Mouse (Mus musculus) lung, adult 2 months (tissue): ENCODE results near the gene Hhipl1. TPM values are rescaled to one million over a fixed set of nuclear protein-coding genes. Genes with fewer than 3 reads are reported as not detected.

Experiments used
- DNase-seq: peaks from one replicate; pipeline ENCODE4 v3.0.0; 2022
- H3K4me1 ChIP-seq: fragments of 200-500 bp; 2 replicates; pipeline ENCODE4 v1.6.1; 2011; ENCODE audit warnings: low read length; ENCODE audit not compliant: control insufficient read depth, insufficient read depth
- H3K4me3 ChIP-seq: fragments of 200-500 bp; replicated peaks from 2 replicates; pipeline ENCODE3; 2011; ENCODE audit warnings: low read depth, mild to moderate bottlenecking, control low read depth, low read length; ENCODE audit errors: extremely low read depth
- CTCF ChIP-seq: fragments of 200-500 bp; IDR thresholded peaks from 2 replicates; pipeline ENCODE4 v1.5.1; 2011; ENCODE audit warnings: mild to moderate bottlenecking, low read length, control low read depth; ENCODE audit not compliant: insufficient read depth
- POLR2A ChIP-seq: fragments of 200-500 bp; IDR thresholded peaks from 2 replicates; pipeline ENCODE4 v1.6.1; 2011; ENCODE audit warnings: low read depth, mild to moderate bottlenecking, control low read depth, low read length, borderline replicate concordance; ENCODE audit errors: extremely low read depth
- WGBS: fragments of 180-500 bp; shearing (Covaris S2); methylation state at CpG from one replicate; pipeline ENCODE4 v1.1.7; 2018; 5-methylcytosine and 5-hydroxymethylcytosine counted together
- polyA plus RNA-seq: library from polyadenylated mRNA; depleted of rRNA; stranded (reverse); fragments of >200 nt; gene quantifications from 2 replicates; pipeline ENCODE4 v1.2.3, GENCODE M21; 2012

Hhipl1 gene
- polyA plus RNA-seq, 1 experiment, result 1.3 TPM

DNA sequence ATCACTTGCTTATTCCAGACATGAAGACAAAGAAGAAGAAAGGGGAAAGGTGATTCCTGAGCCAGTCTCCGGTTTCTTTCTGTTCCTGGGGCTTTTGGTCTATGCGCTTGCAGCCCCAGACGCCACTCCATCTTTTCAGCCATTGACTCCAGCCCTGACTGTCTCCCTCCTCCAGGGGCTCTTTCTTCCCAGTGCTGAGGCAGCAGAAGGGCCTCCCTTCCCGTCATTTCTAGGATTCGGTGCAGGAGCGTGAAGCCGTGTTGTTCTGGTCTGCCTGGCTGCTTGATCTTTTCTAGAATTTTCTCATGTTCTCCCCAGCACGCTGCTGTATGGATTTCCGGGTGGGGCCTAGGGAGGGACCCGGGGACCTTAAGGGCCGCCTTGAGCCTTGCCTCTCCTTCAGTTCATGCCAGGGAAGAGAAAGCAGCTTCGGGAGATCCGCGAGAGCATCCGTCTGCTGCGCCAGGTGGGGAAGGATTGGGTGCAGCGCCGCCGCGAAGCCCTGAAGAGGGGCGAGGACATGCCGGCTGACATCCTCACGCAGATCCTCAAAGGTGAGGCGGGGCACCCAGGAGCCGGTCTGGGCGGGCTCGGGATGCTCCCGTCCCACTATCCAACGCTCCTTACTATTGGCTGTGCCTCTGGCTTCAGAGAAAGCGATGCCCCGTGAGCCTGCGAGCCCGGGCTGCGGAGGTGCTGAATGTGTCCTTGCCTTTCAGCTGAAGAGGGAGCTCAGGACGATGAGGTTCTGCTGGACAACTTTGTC lies 46.5 kb downstream of the Hhipl1 start:
- no peak overlapping the region for H3K4me3 ChIP-seq
- WGBS, result 18% methylated on average over 35 of the region's 35 CpGs
- no peak for DNase-seq
- H3K4me1 ChIP-seq, result no peaks in the 10 kb centered on the region
- no peak for TF ChIP-seq CTCF
- TF ChIP-seq POLR2A, result no peak

DNA sequence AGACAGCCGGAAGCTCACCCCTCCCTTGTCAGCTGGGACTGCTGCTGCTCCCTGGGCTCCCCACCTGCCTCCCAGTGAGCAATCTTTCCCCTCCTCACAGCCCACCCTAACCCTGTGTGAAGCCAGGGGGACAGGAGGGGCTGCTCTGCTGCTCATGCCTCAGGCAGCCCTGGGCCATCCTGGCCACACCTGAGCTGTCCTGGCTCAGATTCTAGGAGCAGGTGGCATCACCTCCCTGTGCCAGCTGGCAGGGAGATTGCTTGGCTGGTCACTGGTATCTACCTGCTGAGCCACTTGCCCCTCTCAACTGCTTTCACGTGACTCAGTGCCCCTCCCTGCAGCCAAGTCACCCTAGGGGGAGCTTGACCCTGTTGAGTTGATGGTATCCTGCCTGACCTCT lies 48.2 kb downstream of the Hhipl1 start:
- no peaks in the 10 kb centered on the region for H3K4me1 ChIP-seq
- TF ChIP-seq CTCF (no peak), POLR2A (no peak)
- H3K4me3 ChIP-seq, result no peak overlapping the region
- no peak for DNase-seq
- 77% methylated on average over 2 of the region's 2 CpGs for WGBS

DNA sequence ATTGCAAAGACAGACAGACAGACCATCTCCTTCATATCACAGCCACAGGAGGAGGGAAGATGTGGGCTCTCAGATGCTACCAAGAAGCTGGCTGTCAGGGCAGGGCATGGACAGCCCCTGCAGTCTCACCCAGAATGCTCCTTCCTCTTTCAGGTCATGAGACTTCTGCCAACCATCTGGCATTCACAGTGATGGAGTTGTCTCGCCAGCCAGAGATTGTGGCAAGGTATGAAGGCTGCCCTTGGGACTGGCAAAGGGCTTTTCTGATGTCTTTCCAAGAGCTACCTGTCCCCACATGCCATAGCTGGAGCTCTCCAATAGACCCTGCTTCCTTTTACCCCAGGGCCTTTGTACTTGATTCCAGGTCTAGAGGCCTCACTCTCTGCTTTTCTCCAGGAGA lies 49.2 kb downstream of the Hhipl1 start:
- no peak overlapping the region for H3K4me3 ChIP-seq
- no peak for DNase-seq
- WGBS, result 68% methylated on average over 1 of the region's 1 CpGs
- H3K4me1 ChIP-seq, result no peaks in the 10 kb centered on the region
- no peak for TF ChIP-seq POLR2A
- TF ChIP-seq CTCF, result no peak

DNA sequence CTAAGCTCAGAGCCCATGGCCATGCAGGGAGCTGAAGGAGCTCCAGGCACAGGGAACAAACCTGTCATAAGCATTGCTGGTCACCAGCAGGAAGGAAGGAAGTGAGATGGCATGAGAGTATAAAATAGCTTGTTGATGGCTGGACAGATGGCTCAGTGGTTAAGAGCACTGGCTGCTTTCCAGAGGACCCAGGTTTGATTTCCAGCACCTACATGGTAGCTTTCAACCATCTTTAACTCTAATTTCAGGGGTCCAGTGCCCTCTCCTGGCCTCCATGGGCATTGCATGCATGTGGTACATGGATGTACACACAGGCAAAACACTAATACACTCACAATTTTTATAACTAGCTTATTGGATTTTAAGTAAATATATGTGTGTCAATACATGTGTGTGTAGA lies 49.9 kb downstream of the Hhipl1 start:
- Histone ChIP-seq H3K4me1 (no peaks in the 10 kb centered on the region), H3K4me3 (no peak overlapping the region)
- no peak for DNase-seq
- no peak for TF ChIP-seq CTCF
- TF ChIP-seq POLR2A, result no peak

DNA sequence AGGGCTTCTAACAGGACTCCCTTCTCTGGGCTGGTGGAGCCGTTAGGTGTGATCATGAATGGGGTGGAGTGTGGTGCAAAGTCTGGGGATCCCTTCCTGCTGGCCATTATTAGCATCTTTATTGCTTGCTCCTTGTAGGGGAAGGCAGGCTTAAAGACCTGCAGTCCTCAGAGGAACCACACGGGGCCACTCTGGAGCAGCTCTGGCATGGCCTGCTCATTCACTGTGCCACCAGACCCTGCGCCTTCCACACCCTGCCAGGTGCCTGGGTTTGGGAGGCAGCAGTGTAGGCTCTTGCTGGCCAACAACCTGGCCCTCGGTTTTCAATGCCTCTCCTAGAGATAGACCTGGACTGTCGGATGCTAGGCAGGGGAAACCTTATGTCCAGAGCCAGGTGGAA lies 57.7 kb downstream of the Hhipl1 start:
- Histone ChIP-seq H3K4me1 (peaks cover 15% of the 10 kb centered on the region), H3K4me3 (no peak overlapping the region)
- WGBS, result 4% methylated on average over 5 of the region's 5 CpGs
- TF ChIP-seq CTCF (peak; percentile 91), POLR2A (no peak)
- DNase-seq, result peak; percentile 85

DNA sequence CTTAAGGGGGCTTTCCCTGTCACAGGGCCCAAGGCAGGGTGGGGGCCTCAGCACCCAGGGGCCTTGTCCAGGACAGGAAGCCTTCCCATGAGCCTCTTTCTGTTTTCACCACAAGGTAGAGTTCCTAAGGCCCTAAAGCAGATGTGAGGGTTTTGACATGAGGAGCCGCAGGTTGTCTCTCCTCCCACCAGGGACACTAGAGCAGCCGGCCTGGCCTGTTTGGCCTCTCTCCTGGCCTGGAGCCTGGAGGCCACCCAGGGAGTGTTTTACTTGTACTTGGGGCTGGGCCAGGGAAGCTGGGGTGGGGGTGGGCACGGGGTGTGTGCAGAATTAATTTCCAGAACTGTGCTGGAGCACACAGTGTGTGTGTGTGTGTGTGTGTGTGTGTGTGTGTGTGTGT lies 59.3 kb downstream of the Hhipl1 start:
- peaks cover 23% of the 10 kb centered on the region for H3K4me1 ChIP-seq
- peak; percentile 41 for DNase-seq
- 12% methylated on average over 3 of the region's 3 CpGs for WGBS
- TF ChIP-seq CTCF (0 out of 2 replicates have a peak, but pooled peaks have one; percentile 14), POLR2A (no peak)
- H3K4me3 ChIP-seq, result no peak overlapping the region

DNA sequence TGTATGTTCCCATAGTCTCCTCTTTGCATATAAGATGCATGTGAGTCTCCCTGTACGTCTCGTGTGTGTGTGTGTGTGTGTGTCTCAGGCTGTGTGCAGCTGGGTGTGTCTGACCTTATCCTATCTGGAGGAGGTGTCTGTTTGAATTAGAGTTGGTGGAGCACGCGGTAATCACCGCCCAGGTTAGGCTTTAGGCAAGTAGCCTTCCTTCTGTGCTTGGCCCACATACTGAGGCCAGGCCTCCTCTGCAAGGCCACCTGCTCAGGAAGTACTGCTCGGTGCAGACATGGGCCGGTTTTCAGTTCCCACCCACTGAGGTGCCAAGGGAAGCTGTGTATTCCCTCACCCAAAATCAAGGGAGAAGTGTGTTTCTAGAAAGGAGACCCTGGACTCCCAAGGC lies 59.8 kb downstream of the Hhipl1 start:
- Histone ChIP-seq H3K4me3 (no peak overlapping the region), H3K4me1 (peaks cover 23% of the 10 kb centered on the region)
- 33% methylated on average over 7 of the region's 7 CpGs for WGBS
- DNase-seq, result no peak
- TF ChIP-seq CTCF, result no peak
- no peak for TF ChIP-seq POLR2A

DNA sequence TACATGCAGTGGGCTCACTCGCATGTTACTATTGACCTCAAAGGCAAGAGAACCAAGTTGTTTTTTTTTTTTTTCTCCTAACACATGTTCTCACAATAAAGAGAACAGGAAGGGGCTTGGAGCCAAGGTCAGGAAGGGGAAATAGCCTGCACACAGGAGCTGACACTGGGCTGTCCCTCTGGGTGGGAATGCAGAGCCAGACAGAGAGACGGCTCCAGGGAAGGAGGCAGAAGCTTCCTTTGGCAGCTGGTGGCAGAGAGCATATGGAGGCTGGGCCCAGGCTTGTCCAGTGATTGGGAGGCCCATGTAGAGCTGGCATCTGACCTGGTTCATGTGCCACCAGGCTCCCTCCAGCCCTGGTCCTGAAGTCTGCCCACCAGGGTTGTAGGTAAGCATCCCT lies 61.8 kb downstream of the Hhipl1 start:
- Histone ChIP-seq H3K4me1 (peaks cover 23% of the 10 kb centered on the region), H3K4me3 (no peak overlapping the region)
- 34% methylated on average over 2 of the region's 2 CpGs for WGBS
- no peak for DNase-seq
- TF ChIP-seq POLR2A (peak; percentile 48; the same call in 1 of the 2 replicates), CTCF (no peak)

DNA sequence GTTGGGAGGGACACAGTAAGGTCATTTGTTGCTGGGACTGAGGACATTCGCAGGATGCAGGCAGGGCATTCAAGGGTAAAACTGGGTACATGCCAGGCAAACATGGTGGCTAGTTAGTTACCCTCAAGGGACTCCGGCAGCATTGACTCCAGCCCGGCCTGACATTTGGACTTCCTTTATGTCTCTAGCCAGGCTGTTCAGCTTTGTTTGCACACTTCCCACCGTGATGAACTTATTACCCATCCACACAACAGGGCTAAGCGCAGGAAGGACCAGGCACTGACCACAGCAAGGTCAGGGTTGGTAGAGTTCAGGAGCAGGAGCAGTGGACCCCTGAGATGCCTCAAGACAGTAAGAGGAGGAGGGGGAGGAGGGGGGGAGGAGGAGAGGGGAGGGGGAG lies 62.9 kb downstream of the Hhipl1 start:
- TF ChIP-seq POLR2A (no peak), CTCF (no peak)
- Histone ChIP-seq H3K4me3 (no peak overlapping the region), H3K4me1 (peaks cover 23% of the 10 kb centered on the region)
- no peak for DNase-seq
- WGBS, result 46% methylated on average over 5 of the region's 5 CpGs

DNA sequence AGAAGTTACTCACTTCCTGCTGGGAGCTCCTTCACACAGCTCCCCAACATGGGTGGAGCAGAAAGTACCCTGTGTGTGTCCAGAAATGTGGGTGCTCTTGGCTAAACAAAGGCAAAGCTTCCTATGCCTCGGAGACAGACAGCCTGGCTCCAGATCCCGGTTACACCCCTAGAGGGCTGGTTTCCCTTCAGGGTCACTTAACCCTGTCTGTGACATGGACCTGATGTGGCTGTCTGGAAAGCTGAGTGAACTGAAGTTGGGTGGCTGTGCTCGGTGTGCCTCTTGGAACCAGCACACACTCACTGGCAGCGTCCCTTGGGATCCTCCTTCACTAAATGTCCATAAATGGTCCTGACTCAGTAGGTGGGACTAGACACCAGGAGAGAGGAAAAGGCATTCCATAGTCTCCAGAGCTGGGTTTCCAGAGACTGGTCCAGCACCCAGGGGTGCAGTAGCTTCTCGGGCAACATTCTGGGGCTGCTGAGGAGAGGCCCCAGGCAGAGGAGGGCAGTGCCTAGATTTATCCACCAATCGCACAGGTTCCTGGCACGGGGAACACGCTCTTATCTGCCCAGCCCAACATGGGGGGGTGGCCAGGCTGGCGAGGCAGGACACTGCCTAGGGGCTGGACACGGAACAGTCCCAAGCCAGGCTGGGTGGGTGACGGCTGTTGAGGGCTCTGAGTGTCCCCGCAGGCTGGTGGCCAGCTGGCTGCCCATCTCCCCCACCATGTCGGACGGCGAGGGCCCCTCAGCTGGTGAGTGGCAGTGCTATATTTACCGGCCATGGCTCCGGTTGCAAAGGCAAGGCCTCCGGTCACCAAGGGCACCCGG lies 64.7 kb downstream of the Hhipl1 start, which contains the start of gene Eml1:
Eml1 (plus strand) TSS at position 362 of the 833 bp plus-strand sequence.
- DNase-seq, result peak; percentile 48
- H3K4me1 ChIP-seq, result peaks cover 23% of the 10 kb centered on the region
- peak within 1 kb of the TSS; percentile 68 for H3K4me3 ChIP-seq
- TF ChIP-seq POLR2A (peak; percentile 84; the same call in 1 of the 2 replicates), CTCF (no peak)
- WGBS, result 20% methylated on average over 19 of the region's 19 CpGs
